Mouse (Mus musculus) NIH3T3 (cell line): ENCODE results near the gene Pcf11.

ENCODE experiments used
- DNase-seq: peaks from one replicate; pipeline ENCODE4 v3.0.0-alpha.2; 2012; ENCODE audit warnings: low read depth

The Pcf11 gene

DNA sequence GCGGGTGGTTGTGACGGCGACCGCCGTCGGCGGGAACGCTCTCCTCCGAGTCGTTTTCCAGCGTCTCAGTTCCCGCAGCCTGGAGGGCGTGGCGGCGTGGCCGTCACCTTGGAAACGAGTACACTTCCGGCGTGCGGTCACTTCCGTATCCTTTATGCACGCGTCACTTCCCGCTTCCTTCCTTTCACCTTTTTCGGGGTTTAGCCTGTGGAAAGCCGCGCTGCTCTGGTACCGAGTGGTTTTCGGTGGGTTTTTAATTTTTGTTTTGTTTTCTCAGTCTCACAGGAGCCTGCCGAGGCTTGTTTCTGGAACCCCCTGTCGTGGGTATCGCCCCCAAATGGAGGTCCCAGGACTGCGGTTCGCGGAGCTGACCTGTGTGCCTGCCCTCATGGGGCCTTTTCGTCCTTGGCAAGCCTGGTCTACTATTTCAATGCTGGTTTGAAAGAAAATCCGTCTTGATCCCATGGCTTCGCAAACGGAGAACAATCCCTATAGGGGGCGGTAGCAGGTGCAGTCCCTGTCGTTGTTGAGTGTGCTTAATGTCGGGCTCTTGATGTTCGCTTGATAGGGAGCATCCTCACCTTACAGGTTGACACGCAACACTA is 32.6 kb downstream of the Pcf11 start, which contains the start of gene Ankrd42:
Ankrd42 (minus strand) TSS at position 122 of the 605 bp plus-strand sequence.
- peak; percentile 94 for DNase-seq

DNA sequence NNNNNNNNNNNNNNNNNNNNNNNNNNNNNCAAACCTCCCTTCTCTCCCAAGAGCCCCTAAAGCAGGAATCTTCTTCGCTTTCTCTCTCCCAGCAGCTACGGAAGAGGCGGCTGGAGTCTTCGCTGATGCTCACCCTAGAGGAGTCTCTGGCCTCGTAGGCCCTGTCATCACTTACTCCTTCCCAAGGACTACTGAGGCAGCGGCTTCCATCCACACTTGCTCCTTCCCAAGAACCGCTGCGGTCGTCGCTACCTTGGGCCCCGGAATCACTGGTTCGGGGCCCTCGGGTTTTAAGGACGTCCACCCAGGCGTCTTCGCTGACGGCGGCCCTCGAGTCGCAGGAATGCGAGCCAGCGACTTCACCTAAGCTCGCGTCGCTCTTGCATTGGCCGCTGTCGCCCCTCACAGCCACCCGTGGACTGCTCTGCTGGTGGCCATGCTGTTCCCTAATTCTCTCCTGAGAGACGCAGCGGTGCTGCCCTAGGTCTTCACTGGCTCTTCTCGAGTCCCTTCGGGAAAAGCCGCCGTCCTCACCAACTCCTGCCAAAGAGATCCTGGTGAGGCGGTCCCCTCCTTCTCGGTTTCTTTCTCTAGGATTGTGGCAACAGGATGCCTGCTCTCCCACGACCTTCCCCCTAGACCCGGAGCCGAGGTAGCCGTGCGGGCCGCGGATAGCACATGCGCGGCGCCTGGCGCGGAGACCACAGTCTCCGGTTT is 33.3 kb downstream of the Pcf11 start:
- DNase-seq: peak; percentile 22

DNA sequence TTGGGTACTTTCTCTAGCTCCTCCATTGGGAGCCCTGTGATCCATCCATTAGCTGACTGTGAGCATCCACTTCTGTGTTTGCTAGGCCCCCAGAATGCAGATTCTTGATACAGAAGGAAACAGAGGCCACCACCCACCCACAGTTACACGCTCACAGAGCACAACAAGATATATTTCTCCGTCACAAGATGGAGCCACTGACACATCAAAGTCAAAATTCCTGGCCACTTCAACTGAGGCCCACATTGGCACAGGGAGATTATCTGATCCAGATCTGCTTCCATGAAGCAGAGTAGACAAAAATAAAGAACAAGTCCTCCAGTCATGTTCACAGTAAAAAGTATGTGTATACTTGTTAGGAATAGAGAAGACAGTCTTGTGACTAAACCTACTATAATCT is 39.6 kb downstream of the Pcf11 start:
- peak; percentile 74 for DNase-seq

DNA sequence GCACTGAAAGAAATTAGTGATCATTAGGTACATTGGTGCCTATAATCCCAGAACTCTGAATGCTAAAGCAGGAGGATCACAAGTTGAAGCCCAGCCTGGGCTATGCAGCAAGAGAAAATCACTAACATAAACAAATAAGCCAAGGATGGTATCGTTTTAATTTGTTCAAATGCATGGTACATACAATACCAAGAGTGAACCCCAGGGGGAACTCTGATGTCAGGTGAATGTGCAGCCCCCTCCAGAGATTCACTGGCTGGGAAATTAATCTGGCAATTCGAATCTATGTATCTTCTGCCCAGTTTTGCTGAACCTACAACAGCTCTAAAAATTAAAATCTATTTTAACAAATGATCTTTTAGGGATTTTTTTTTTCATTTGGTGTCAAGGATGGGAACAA is 45.2 kb downstream of the Pcf11 start:
- DNase-seq: peak; percentile 23

DNA sequence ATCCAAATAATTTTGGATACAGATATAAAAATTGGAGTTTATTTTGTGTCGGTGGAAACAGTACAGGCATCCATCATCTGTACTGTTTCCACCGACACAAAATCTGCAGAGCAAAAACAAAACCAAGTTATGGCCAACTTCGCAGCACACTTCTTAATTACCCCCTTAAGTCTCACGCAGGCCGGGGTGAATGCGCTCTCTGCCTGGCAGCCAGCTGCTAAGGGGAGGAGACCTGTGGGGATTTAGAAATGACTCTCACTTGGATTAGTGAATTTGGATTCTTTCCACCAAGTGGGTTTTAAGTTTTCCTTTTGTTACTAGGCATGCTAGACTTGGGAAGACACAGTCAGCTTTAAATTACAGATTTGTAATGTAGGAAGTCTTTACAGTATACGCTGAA is 58.9 kb downstream of the Pcf11 start:
- no peak for DNase-seq

DNA sequence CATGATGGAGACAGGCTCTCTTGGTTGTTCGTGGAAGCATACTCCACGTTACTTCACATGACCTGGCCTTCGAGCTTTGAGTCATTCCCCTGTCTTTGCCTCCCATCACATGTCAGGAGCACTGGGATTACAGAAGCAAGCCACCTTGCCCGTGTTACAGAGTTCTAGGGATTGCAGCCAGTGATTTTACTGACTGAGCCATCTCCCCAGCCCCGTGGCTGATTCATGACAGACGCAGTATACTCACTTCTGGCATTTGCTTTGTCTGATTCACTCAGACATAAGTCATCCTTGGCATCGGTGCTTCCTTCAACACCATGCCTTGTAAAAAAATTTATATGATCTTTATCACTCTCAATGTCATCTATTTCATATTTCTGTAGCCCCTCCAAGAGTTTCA is 64.8 kb downstream of the Pcf11 start:
- peak; percentile 74 for DNase-seq
